Mouse (Mus musculus) gastrocnemius, adult 8-10 months (tissue): ENCODE measurements around the gene Tmem163. TPM values are rescaled to one million over a fixed set of nuclear protein-coding genes. Genes with fewer than 3 reads are reported as not detected.

Experiments
- DNase-seq, 2 experiments: peaks; one replicate each; pipeline ENCODE4 v3.0.0; 2022; ENCODE audit warnings: low spot score in 2 of 2
- total RNA-seq, 4 experiments: library from RNA; stranded (reverse); gene quantifications; 2 replicates each; pipeline ENCODE4 v1.2.4; 2022

Gene Tmem163
- total RNA-seq, 4 experiments from 2014 or later = not detected

GRCm38 (mm10) chr1:127568641-127569040 lies 110.7 kb downstream of the Tmem163 start:
- DNase-seq = no peak

- no peak for DNase-seq
Observed at GRCm38 (mm10) chr1:127556486-127556845, 122.9 kb downstream of the Tmem163 start.

- no peak for DNase-seq
Observed at GRCm38 (mm10) chr1:127555822-127556485, 123.4 kb downstream of the Tmem163 start.

GRCm38 (mm10) chr1:127548078-127548477 lies 131.3 kb downstream of the Tmem163 start:
- no peak for DNase-seq

- DNase-seq = no peak
Observed at GRCm38 (mm10) chr1:127542756-127543155, 136.6 kb downstream of the Tmem163 start.

- DNase-seq = no peak
Observed at GRCm38 (mm10) chr1:127541931-127542330, 137.4 kb downstream of the Tmem163 start.

GRCm38 (mm10) chr1:127541522-127541921 lies 137.8 kb downstream of the Tmem163 start:
- DNase-seq = no peak

- no peak for DNase-seq
Observed at GRCm38 (mm10) chr1:127537204-127538038, 141.9 kb downstream of the Tmem163 start.

GRCm38 (mm10) chr1:127536448-127536847 lies 142.9 kb downstream of the Tmem163 start:
- DNase-seq = no peak

GRCm38 (mm10) chr1:127531723-127532122 lies 147.6 kb downstream of the Tmem163 start:
- no peak for DNase-seq

- no peak for DNase-seq
Observed at GRCm38 (mm10) chr1:127530849-127531580, 148.3 kb downstream of the Tmem163 start.

- DNase-seq = no peak
Observed at GRCm38 (mm10) chr1:127523364-127523763, 156.0 kb downstream of the Tmem163 start.

GRCm38 (mm10) chr1:127514888-127515287 lies 164.5 kb downstream of the Tmem163 start:
- no peak for DNase-seq

- DNase-seq = no peak
Observed at GRCm38 (mm10) chr1:127514479-127514878, 164.9 kb downstream of the Tmem163 start.

GRCm38 (mm10) chr1:127513664-127514063 lies 165.7 kb downstream of the Tmem163 start:
- no peak for DNase-seq

GRCm38 (mm10) chr1:127513140-127513539 lies 166.2 kb downstream of the Tmem163 start:
- DNase-seq = no peak

GRCm38 (mm10) chr1:127512709-127513108 lies 166.6 kb downstream of the Tmem163 start:
- no peak for DNase-seq

- no peak for DNase-seq
Observed at GRCm38 (mm10) chr1:127511362-127511761, 168.0 kb downstream of the Tmem163 start.

GRCm38 (mm10) chr1:127508921-127509320 lies 170.4 kb downstream of the Tmem163 start:
- DNase-seq = no peak

GRCm38 (mm10) chr1:127508067-127508739 lies 171.1 kb downstream of the Tmem163 start:
- DNase-seq = no peak

- no peak for DNase-seq
Observed at GRCm38 (mm10) chr1:127507042-127507650, 172.2 kb downstream of the Tmem163 start.
